Mouse (Mus musculus) heart, adult 2 months (tissue): ENCODE measurements around the gene Gmds. TPM values are rescaled to one million over a fixed set of nuclear protein-coding genes. Genes with fewer than 3 reads are reported as not detected.
A peak's percentile ranks its signal among the peaks of the same experiment; 100 is the strongest.

Source experiments
- DNase-seq, 2 experiments: peaks; one replicate each; pipeline ENCODE4 v3.0.0; 2021
- H3K27ac ChIP-seq: fragments of 200-600 bp; 2 replicates; pipeline ENCODE4 v1.8.1; 2022
- H3K27me3 ChIP-seq: fragments of 200-500 bp; 2 replicates; pipeline ENCODE4 v1.6.1; 2012; ENCODE audit warnings: mild to moderate bottlenecking, low read length, inconsistent platforms, mixed read lengths; ENCODE audit not compliant: control insufficient read depth, insufficient read depth
- H3K36me3 ChIP-seq: fragments of 200-500 bp; 2 replicates; pipeline ENCODE4 v1.6.1; 2012; ENCODE audit warnings: low read length, inconsistent platforms; ENCODE audit not compliant: control insufficient read depth, insufficient read depth
- H3K4me1 ChIP-seq: fragments of 200-500 bp; 2 replicates; pipeline ENCODE4 v1.6.1; 2011; ENCODE audit warnings: low read length; ENCODE audit not compliant: control insufficient read depth, insufficient read depth
- H3K4me3 ChIP-seq: fragments of 200-600 bp; 2 replicates; pipeline ENCODE4 v1.8.1; 2022
- H3K79me2 ChIP-seq: fragments of 200-500 bp; replicated peaks from 2 replicates; pipeline ENCODE4 v1.6.1; 2012; ENCODE audit warnings: mild to moderate bottlenecking, inconsistent platforms, low read length, moderate library complexity, mixed read lengths; ENCODE audit not compliant: control insufficient read depth, insufficient read depth
- H3K9ac ChIP-seq: fragments of 200-500 bp; 2 replicates; pipeline ENCODE4 v1.6.1; 2012; ENCODE audit warnings: low read depth, mild to moderate bottlenecking, control low read depth, inconsistent platforms, low read length, mixed read lengths
- CTCF ChIP-seq: fragments of 200-600 bp; IDR thresholded peaks from 2 replicates; pipeline ENCODE4 v1.8.1; 2022; ENCODE audit warnings: antibody characterized with exemption, mild to moderate bottlenecking, moderate library complexity
- EP300 ChIP-seq: fragments of 200-500 bp; IDR thresholded peaks from 2 replicates; pipeline ENCODE4 v1.6.1; 2011; ENCODE audit warnings: low read depth, low read length, control low read depth; ENCODE audit not compliant: insufficient read depth
- POLR2A ChIP-seq: fragments of 200-500 bp; IDR thresholded peaks from 2 replicates; pipeline ENCODE4 v1.6.1; 2011; ENCODE audit warnings: mild to moderate bottlenecking, low read depth, low read length, control low read depth; ENCODE audit not compliant: insufficient read depth
- WGBS: fragments of 180-500 bp; shearing (Covaris S2); methylation state at CpG from one replicate; pipeline ENCODE4 v1.1.7; 2018; 5-methylcytosine and 5-hydroxymethylcytosine counted together
- intact Hi-C: fragments of 180-260 bp; cut with DNase I; formaldehyde crosslinking; loops from one replicate; pipeline ENCODE4 v1.15.1; 2025
- polyA plus RNA-seq: library from polyadenylated mRNA; depleted of rRNA; stranded (reverse); fragments of >200 nt; gene quantifications from 2 replicates; pipeline ENCODE4 v1.2.3, GENCODE M21; 2012
- total RNA-seq, 2 experiments: library from RNA; stranded (reverse); gene quantifications; 2 replicates each; pipeline ENCODE4 v1.2.3; 2021

Gene Gmds
- total and polyA plus RNA-seq, 3 experiments, result 4.2 to 6.0 (median 5.2) TPM

DNA sequence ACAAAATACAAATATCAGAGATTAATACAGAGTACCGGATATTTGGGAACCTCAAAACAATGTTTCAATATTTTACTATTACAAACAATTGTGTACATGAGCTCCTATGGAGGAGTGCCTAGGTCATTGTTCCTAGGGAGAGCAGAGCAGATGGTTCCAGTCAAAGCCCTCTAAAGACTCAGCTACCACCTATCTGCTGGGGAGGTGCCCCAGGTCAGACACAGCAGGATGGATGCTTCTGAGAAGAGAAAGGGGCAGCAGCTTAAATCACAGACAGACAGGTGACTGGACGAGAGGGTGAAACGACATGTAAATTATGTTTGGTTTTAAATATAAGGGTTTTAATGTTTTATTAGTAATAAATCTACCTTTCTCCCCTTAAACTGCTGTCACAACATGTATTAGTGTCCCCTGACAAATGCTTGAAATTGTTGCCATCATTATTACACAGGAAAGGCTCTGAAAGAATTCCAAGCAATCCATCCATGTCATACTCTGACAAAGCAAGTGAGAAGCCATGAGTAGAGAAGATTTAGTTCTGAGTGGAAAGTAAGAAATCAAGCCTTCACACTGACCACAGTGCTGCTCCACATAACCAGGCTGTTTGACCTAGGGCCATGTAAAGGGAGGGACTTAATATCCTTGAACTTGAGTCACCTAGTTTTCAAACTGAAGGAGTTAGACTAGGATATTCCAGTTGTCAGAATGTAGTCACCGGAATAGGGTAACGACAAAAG lies 131.2 kb downstream of the Gmds start:
- no peaks in the 10 kb centered on the region for H3K36me3 ChIP-seq
- TF ChIP-seq EP300 (no peak), CTCF (no peak), POLR2A (no peak)
- H3K79me2 ChIP-seq, result no peaks in the 10 kb centered on the region
- H3K4me1 ChIP-seq, result no peaks in the 10 kb centered on the region
- no peak for DNase-seq
- no peaks in the 10 kb centered on the region for H3K27me3 ChIP-seq
- 89% methylated on average over 5 of the region's 5 CpGs for WGBS
- H3K27ac ChIP-seq, result no peak overlapping the region
- no peak overlapping the region for H3K4me3 ChIP-seq
- H3K9ac ChIP-seq, result no peak overlapping the region
- intact Hi-C loops, result no loop called here

DNA sequence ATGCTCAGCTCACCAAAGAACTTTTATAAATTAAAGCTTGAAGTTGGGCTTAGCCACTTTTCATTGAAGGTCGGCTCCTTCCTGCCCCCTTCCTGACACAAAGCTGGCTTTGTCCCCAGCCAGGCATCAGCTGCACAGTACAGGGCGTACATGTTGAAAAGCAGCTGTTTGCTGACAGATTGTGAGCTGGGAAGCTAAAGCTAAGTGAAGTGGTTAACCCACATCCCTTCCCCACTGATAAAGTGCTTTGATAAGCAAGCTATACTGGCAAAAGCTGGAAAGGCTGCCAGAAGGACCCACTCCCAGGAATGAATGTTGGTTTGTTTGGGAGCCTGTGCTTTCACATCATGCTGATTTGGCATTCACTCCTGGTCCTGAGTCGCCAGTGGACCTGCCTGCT lies 158.6 kb downstream of the Gmds start:
- Histone ChIP-seq H3K27me3 (no peaks in the 10 kb centered on the region), H3K4me3 (no peak overlapping the region), H3K36me3 (no peaks in the 10 kb centered on the region), H3K4me1 (no peaks in the 10 kb centered on the region; the same call in none of the 2 replicates), H3K79me2 (no peaks in the 10 kb centered on the region), H3K9ac (no peak overlapping the region), H3K27ac (no peak overlapping the region)
- intact Hi-C loops, result no loop called here
- peak in 1 of 2 experiments; percentile 15 for DNase-seq
- TF ChIP-seq CTCF (no peak), POLR2A (no peak), EP300 (no peak)
- WGBS, result 12% methylated on average over 3 of the region's 3 CpGs

DNA sequence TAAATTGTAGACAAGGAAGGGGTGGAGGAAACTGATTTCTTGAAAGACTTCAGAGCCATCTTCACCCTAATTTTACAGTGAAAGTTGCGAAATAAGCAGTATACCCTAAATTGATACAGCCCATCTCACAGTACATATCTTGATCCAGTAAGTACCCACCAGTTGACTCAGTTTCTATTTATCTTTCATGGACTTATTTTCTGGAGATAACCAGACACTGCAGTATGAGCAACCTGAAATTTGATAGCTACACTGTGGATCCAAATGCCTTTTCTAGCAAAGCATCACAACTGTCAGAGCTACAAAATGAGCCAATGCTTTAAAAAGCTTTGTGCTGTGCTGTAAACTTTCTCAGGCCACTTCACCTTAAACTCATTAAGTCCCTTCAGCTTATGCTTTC lies 159.9 kb downstream of the Gmds start:
- intact Hi-C loops, result no loop called here
- no peak for DNase-seq
- Histone ChIP-seq H3K4me3 (no peak overlapping the region), H3K27me3 (no peaks in the 10 kb centered on the region), H3K79me2 (no peaks in the 10 kb centered on the region), H3K36me3 (no peaks in the 10 kb centered on the region), H3K4me1 (no peaks in the 10 kb centered on the region; the same call in none of the 2 replicates), H3K27ac (no peak overlapping the region), H3K9ac (no peak overlapping the region)
- no peak for TF ChIP-seq POLR2A
- no peak for TF ChIP-seq CTCF
- no peak for TF ChIP-seq EP300
- 100% methylated on average over 1 of the region's 1 CpGs for WGBS

DNA sequence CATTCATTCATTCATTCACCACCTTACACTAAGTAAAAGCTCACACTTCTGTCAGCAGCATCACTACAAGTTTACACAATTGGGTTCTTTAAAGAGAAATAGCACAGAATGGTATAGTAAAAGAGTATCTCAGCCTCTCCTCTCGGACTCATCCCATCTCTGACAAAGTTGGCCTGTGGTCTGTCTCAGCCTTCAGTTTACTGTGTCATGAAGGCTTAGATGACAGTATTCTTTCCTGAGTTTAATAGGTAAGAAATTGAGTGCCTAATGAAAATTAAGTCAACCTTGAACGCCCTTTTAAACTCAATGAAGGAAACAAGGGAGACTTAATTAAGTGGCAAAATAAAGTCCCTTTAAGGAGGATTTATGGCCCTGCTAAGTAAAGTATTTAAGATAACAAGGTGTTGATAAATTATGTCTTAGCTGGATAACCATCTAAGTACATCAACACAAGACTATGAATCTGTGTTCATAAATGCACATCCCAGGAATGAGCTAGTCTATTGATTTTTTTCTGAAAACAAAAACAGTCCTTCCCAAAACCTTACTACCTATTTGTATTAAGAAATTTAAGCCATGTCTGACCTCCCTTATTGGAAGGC lies 160.6 kb downstream of the Gmds start:
- no peak overlapping the region for H3K27ac ChIP-seq
- no peak for TF ChIP-seq CTCF
- no peak for TF ChIP-seq POLR2A
- no peak for TF ChIP-seq EP300
- no peak for DNase-seq
- H3K9ac ChIP-seq, result no peak overlapping the region
- intact Hi-C loops, result no loop called here
- WGBS, result 96% methylated on average over 2 of the region's 2 CpGs
- no peaks in the 10 kb centered on the region for H3K27me3 ChIP-seq
- H3K79me2 ChIP-seq, result no peaks in the 10 kb centered on the region
- H3K4me1 ChIP-seq, result no peaks in the 10 kb centered on the region; the same call in none of the 2 replicates
- H3K4me3 ChIP-seq, result no peak overlapping the region
- no peaks in the 10 kb centered on the region for H3K36me3 ChIP-seq

DNA sequence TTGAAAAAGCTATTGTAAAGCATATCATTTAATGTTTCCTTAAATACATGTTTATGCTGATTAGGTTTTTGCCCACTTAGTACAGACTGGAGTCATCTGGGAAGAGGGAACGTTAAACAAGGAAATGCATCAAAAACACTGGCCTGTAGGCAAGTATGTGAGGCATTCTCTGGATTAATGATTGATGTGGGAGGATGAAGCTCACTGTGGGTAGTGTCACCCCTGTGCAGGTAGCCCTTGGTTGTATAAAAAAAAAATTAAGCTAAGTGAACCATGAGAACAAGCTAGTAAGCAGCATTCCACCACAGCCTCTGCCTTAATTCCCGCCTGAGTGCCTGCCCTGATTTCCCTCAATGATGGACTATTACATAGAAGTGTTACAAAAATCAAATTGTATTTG lies 163.5 kb downstream of the Gmds start:
- no peak overlapping the region for H3K9ac ChIP-seq
- H3K27ac ChIP-seq, result no peak overlapping the region
- TF ChIP-seq POLR2A (no peak), CTCF (no peak)
- 81% methylated on average over 2 of the region's 2 CpGs for WGBS
- no peak for DNase-seq
- intact Hi-C loops, result no loop called here
- H3K4me1 ChIP-seq, result no peaks in the 10 kb centered on the region; the same call in none of the 2 replicates
- no peak overlapping the region for H3K4me3 ChIP-seq
- H3K36me3 ChIP-seq, result no peaks in the 10 kb centered on the region
- H3K27me3 ChIP-seq, result no peaks in the 10 kb centered on the region
- no peaks in the 10 kb centered on the region for H3K79me2 ChIP-seq

DNA sequence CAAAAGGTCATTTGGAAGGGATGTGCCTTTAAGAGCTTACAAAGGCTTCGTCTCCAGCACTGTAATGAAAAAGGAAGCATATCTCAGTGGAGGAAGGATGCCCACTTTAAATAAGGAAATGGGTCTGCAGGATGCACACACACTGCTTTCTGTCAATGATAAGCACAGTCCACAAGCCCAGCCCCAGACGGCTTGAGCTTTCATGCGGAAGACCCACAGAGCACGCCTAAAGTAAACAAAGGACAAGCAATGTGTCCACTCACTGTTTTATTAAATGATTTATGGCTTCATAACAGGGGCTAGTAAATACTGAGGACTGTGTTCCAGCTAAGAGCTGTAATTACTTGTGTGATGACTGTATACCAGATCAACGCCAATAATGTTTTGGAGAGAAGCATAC lies 169.4 kb downstream of the Gmds start:
- H3K4me1 ChIP-seq, result no peaks in the 10 kb centered on the region; the same call in 1 of the 2 replicates
- H3K79me2 ChIP-seq, result no peaks in the 10 kb centered on the region
- no peak overlapping the region for H3K4me3 ChIP-seq
- no peaks in the 10 kb centered on the region for H3K36me3 ChIP-seq
- TF ChIP-seq EP300 (no peak), POLR2A (no peak), CTCF (no peak)
- H3K27me3 ChIP-seq, result no peaks in the 10 kb centered on the region
- 36% methylated on average over 5 of the region's 5 CpGs for WGBS
- intact Hi-C loops, result loop anchor here (5.0 kb wide), 1 partner anchor 152 kb away; no protein-coding TSS in a partner anchor
- peak in 1 of 2 experiments; percentile 28 for DNase-seq
- H3K9ac ChIP-seq, result no peak overlapping the region
- H3K27ac ChIP-seq, result no peak overlapping the region; the same call in 1 of the 2 replicates
